Mouse (Mus musculus): ENCODE results near the gene Polr2c. TPM values are rescaled to one million over a fixed set of nuclear protein-coding genes. Genes with fewer than 3 reads are reported as not detected.

Gene Polr2c
- polyA plus RNA-seq, 1 experiment from 2014 or later = 159 TPM

DNA sequence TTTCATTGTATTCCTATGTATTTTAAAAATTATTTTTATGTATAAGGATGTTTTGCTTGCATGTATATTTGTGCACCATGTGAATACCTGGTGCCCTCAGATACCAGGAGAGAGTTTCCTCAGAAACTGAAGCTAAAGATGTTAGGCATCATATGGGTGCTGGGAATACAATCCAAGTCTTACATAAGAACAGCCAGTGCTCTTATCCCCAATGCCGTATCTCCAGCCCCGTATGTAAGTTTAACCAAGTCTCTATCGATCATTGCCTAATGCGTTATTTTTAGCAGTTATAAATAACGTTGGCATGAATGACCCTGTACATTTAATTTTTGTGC lies 272 bp upstream of the Polr2c start:
- ATAC-seq (ENCODE audit: insufficient number of reproducible peaks, insufficient read depth, low FRiP score, low read depth) = no peak; the same call in 1 of the 2 replicates
- H3K36me3 ChIP-seq (ENCODE audit: control insufficient read depth, insufficient read depth, low read length) = peaks cover 26% of the 10 kb centered on the region
- H3K9me3 ChIP-seq (ENCODE audit: control insufficient read depth, low read depth, low read length) = no peaks in the 10 kb centered on the region
- H3K4me2 ChIP-seq (replicated peaks; ENCODE audit: low read depth, low read length) = no peak overlapping the region
- 30% methylated on average over 5 of the region's 5 CpGs for WGBS
- H3K27me3 ChIP-seq (ENCODE audit: control insufficient read depth, insufficient read depth, low read length) = no peaks in the 10 kb centered on the region
- no peak overlapping the region for H3K4me3 ChIP-seq (ENCODE audit: low read depth, low read length)
- peaks cover 8% of the 10 kb centered on the region for H3K4me1 ChIP-seq (ENCODE audit: control insufficient read depth, insufficient read depth, low read length)
- H3K27ac ChIP-seq (ENCODE audit: low read length) = no peak overlapping the region
- no peak overlapping the region for H3K9ac ChIP-seq (replicated peaks; ENCODE audit: low read depth, low read length)

GRCm38 (mm10) chr8:94861352-94861910 lies 4.2 kb downstream of the Polr2c start:
- ATAC-seq (ENCODE audit: insufficient number of reproducible peaks, insufficient read depth, low FRiP score, low read depth) = no peak
- WGBS = 73% methylated on average over 8 of the region's 8 CpGs
- Histone ChIP-seq H3K9me3 (ENCODE audit: control insufficient read depth, low read depth, low read length) (no peaks in the 10 kb centered on the region), H3K4me3 (ENCODE audit: low read depth, low read length) (no peak overlapping the region), H3K9ac (replicated peaks; ENCODE audit: low read depth, low read length) (no peak overlapping the region), H3K4me2 (replicated peaks; ENCODE audit: low read depth, low read length) (no peak overlapping the region), H3K36me3 (ENCODE audit: control insufficient read depth, insufficient read depth, low read length) (peaks cover 50% of the 10 kb centered on the region), H3K27ac (ENCODE audit: low read length) (no peak overlapping the region), H3K27me3 (ENCODE audit: control insufficient read depth, insufficient read depth, low read length) (no peaks in the 10 kb centered on the region), H3K4me1 (ENCODE audit: control insufficient read depth, insufficient read depth, low read length) (peaks cover 8% of the 10 kb centered on the region)

- H3K4me3 ChIP-seq (ENCODE audit: low read depth, low read length) = no peak overlapping the region
- no peak overlapping the region for H3K27ac ChIP-seq (ENCODE audit: low read length)
- H3K9me3 ChIP-seq (ENCODE audit: control insufficient read depth, low read depth, low read length) = no peaks in the 10 kb centered on the region
- H3K4me2 ChIP-seq (replicated peaks; ENCODE audit: low read depth, low read length) = no peak overlapping the region
- peaks cover 8% of the 10 kb centered on the region for H3K4me1 ChIP-seq (ENCODE audit: control insufficient read depth, insufficient read depth, low read length)
- no peak for ATAC-seq (ENCODE audit: insufficient number of reproducible peaks, insufficient read depth, low FRiP score, low read depth)
- WGBS = 84% methylated on average over 12 of the region's 12 CpGs
- peaks cover 57% of the 10 kb centered on the region for H3K36me3 ChIP-seq (ENCODE audit: control insufficient read depth, insufficient read depth, low read length)
- H3K27me3 ChIP-seq (ENCODE audit: control insufficient read depth, insufficient read depth, low read length) = no peaks in the 10 kb centered on the region
- H3K9ac ChIP-seq (replicated peaks; ENCODE audit: low read depth, low read length) = no peak overlapping the region
Measured at GRCm38 (mm10) chr8:94862487-94863220, 5.4 kb downstream of the Polr2c start.

GRCm38 (mm10) chr8:94863897-94864673 lies 6.8 kb downstream of the Polr2c start:
- 74% methylated on average over 10 of the region's 10 CpGs for WGBS
- no peak overlapping the region for H3K9ac ChIP-seq (replicated peaks; ENCODE audit: low read depth, low read length)
- H3K36me3 ChIP-seq (ENCODE audit: control insufficient read depth, insufficient read depth, low read length) = peaks cover 59% of the 10 kb centered on the region
- ATAC-seq (ENCODE audit: insufficient number of reproducible peaks, insufficient read depth, low FRiP score, low read depth) = no peak
- no peak overlapping the region for H3K27ac ChIP-seq (ENCODE audit: low read length)
- H3K9me3 ChIP-seq (ENCODE audit: control insufficient read depth, low read depth, low read length) = no peaks in the 10 kb centered on the region
- H3K4me1 ChIP-seq (ENCODE audit: control insufficient read depth, insufficient read depth, low read length) = peaks cover 3% of the 10 kb centered on the region
- H3K27me3 ChIP-seq (ENCODE audit: control insufficient read depth, insufficient read depth, low read length) = no peaks in the 10 kb centered on the region
- no peak overlapping the region for H3K4me3 ChIP-seq (ENCODE audit: low read depth, low read length)
- H3K4me2 ChIP-seq (replicated peaks; ENCODE audit: low read depth, low read length) = no peak overlapping the region

DNA sequence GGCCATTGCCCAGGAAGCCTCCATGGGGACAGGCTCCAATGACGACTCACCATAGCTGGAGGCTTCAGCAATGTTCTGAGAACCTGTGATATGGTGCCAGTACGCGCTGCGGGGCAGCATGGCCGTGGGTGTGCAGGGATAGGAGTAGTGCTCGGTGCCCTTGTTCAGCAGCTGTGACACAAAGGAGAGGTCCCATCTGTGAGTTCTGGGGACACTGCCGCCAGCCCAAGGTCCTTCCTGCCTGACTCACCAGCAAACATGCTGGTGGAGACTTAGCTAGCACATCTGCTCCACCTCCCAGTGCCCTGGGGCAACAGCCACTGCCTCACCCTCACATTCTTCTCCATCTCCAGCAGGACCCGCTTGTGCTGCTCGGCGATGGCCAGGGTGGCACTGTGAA lies 8.0 kb downstream of the Polr2c start:
- Histone ChIP-seq H3K27ac (ENCODE audit: low read length) (no peak overlapping the region), H3K4me1 (ENCODE audit: control insufficient read depth, insufficient read depth, low read length) (peaks cover 7% of the 10 kb centered on the region), H3K9ac (replicated peaks; ENCODE audit: low read depth, low read length) (no peak overlapping the region), H3K4me3 (ENCODE audit: low read depth, low read length) (no peak overlapping the region), H3K9me3 (ENCODE audit: control insufficient read depth, low read depth, low read length) (no peaks in the 10 kb centered on the region), H3K4me2 (replicated peaks; ENCODE audit: low read depth, low read length) (no peak overlapping the region), H3K36me3 (ENCODE audit: control insufficient read depth, insufficient read depth, low read length) (peaks cover 56% of the 10 kb centered on the region), H3K27me3 (ENCODE audit: control insufficient read depth, insufficient read depth, low read length) (no peaks in the 10 kb centered on the region)
- WGBS = 81% methylated on average over 10 of the region's 10 CpGs
- ATAC-seq (ENCODE audit: insufficient number of reproducible peaks, insufficient read depth, low FRiP score, low read depth) = no peak

DNA sequence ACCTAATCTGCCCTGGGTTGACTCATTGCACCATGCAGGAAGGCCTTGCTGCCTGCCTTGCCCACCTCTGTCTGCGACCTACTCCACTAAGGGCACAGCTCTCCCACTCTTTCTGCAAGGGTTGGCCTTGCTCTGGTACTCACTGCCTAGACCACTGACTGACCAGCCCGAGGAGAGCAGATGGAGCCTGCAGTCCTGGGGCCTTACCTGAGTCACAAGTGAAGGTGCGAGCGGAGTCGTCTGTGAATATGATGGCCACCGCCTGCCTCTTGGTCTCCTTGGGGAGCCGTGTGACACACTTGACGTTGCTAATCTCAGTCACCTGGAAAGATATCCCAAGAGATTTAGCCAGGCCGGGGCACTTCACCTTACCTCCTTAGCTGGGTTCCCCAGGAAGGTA lies 9.7 kb downstream of the Polr2c start:
- Histone ChIP-seq H3K4me3 (ENCODE audit: low read depth, low read length) (no peak overlapping the region), H3K9me3 (ENCODE audit: control insufficient read depth, low read depth, low read length) (no peaks in the 10 kb centered on the region), H3K9ac (replicated peaks; ENCODE audit: low read depth, low read length) (no peak overlapping the region), H3K4me2 (replicated peaks; ENCODE audit: low read depth, low read length) (no peak overlapping the region), H3K4me1 (ENCODE audit: control insufficient read depth, insufficient read depth, low read length) (peaks cover 19% of the 10 kb centered on the region), H3K36me3 (ENCODE audit: control insufficient read depth, insufficient read depth, low read length) (peaks cover 49% of the 10 kb centered on the region), H3K27me3 (ENCODE audit: control insufficient read depth, insufficient read depth, low read length) (no peaks in the 10 kb centered on the region), H3K27ac (ENCODE audit: low read length) (no peak overlapping the region)
- 91% methylated on average over 9 of the region's 9 CpGs for WGBS
- ATAC-seq (ENCODE audit: insufficient number of reproducible peaks, insufficient read depth, low FRiP score, low read depth) = no peak

DNA sequence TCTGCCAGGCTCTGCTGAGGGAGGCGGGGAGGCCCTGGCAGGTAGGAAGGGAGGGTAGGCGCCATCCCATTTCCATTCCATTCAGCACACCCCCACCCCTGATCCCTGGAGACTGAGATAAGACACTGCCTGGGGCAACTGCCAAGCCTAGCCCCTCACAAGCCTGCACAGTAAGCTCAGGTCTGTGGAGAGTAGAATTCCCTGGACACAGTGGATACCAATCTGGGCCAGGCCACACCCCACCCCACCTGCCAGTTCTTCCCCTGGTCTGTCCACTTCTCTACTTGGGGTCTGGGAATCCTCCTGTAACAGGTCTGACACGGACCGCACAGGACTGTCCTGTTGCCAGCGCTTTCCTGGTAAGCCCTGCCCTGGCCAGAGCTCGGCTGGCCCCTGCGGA lies 11.9 kb downstream of the Polr2c start:
- ATAC-seq (ENCODE audit: insufficient number of reproducible peaks, insufficient read depth, low FRiP score, low read depth) = no peak
- Histone ChIP-seq H3K9me3 (ENCODE audit: control insufficient read depth, low read depth, low read length) (no peaks in the 10 kb centered on the region), H3K27ac (ENCODE audit: low read length) (no peak overlapping the region)

GRCm38 (mm10) chr8:94870003-94870402 lies 12.8 kb downstream of the Polr2c start:
- no peak for ATAC-seq (ENCODE audit: insufficient number of reproducible peaks, insufficient read depth, low FRiP score, low read depth)
- Histone ChIP-seq H3K4me1 (ENCODE audit: control insufficient read depth, insufficient read depth, low read length) (peaks cover 34% of the 10 kb centered on the region), H3K9ac (replicated peaks; ENCODE audit: low read depth, low read length) (peak overlapping the region; percentile 25; the same call in 1 of the 2 replicates), H3K9me3 (ENCODE audit: control insufficient read depth, low read depth, low read length) (no peaks in the 10 kb centered on the region), H3K27ac (ENCODE audit: low read length) (no peak overlapping the region), H3K36me3 (ENCODE audit: control insufficient read depth, insufficient read depth, low read length) (peaks cover 23% of the 10 kb centered on the region), H3K27me3 (ENCODE audit: control insufficient read depth, insufficient read depth, low read length) (no peaks in the 10 kb centered on the region), H3K4me2 (replicated peaks; ENCODE audit: low read depth, low read length) (peak overlapping the region; percentile 93), H3K4me3 (ENCODE audit: low read depth, low read length) (no peak overlapping the region; the same call in 1 of the 2 replicates)
- WGBS = 24% methylated on average over 4 of the region's 4 CpGs

More for the DNA sequence above, 11.9 kb downstream of the Polr2c start:
- H3K4me1 ChIP-seq (ENCODE audit: control insufficient read depth, insufficient read depth, low read length) = peaks cover 28% of the 10 kb centered on the region
- H3K4me3 ChIP-seq (ENCODE audit: low read depth, low read length) = no peak overlapping the region
- H3K4me2 ChIP-seq (replicated peaks; ENCODE audit: low read depth, low read length) = no peak overlapping the region
- H3K9ac ChIP-seq (replicated peaks; ENCODE audit: low read depth, low read length) = no peak overlapping the region
- peaks cover 32% of the 10 kb centered on the region for H3K36me3 ChIP-seq (ENCODE audit: control insufficient read depth, insufficient read depth, low read length)
- 66% methylated on average over 7 of the region's 7 CpGs for WGBS
- no peaks in the 10 kb centered on the region for H3K27me3 ChIP-seq (ENCODE audit: control insufficient read depth, insufficient read depth, low read length)

All from stomach, embryonic 14.5 days (tissue).